Mouse (Mus musculus) CD4-positive, CD25-positive, alpha-beta regulatory T cell, adult 2 months (primary cell): Measurements from ENCODE around the gene Tob1.

ENCODE experiments used
- DNase-seq: peaks from one replicate; pipeline ENCODE4 v3.0.0-alpha.2; 2012; ENCODE audit warnings: low read depth, low spot score

Tob1 gene

DNA sequence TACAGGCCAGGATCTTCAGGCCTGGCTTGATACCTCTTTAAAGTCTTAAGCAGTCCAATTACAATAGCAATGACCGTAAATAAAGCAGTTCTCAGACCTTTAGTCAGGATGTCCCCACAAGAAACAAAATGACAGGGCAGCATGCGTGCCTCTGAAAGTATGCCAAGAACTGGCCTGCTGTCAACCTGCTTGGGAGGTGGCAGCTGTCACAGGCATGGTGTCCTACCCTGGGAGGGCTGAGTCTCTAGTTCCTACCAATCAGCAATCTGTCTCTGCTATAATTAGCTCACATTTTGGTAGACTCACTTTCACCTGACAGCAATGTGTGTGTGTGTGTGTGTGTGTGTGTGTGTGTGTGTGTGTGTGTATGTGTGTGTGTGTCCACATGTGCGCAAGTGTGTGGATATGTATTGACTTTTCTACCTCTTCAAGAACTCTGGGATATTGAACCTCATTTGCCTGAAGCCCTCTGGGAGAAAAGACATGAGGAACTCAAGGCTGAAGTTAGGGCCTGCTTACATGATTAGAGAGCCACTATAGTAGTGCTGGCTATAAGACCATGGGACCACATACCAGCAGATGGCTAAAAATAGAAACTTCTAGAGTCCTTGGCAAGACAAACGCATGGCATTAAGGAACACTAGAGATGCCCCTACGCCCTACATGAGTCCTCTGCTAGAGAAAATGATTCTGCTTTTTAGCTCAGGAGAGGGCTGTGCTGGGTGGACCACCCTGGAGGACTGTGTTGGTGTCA is 18.1 kb downstream of the Tob1 start:
- DNase-seq, result no peak

DNA sequence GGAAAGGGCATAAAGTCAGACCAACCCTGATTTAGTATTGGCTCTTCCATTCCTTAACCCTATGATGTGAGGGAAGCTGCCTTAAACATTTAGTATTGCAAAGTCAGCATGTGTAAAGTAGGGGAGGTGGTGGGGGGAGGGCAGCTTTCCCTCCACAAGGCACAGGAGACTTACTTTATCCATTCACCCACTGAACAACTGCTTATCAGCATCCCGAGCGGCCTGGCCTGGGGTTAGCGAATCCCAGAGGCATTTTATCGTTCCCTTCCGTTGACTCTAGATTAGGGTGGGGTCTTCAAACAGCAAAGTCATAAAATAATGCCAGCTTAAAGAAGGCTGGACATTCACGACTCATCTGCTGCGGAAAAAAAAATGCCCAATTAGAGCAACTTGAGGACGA is 19.0 kb downstream of the Tob1 start:
- no peak for DNase-seq

DNA sequence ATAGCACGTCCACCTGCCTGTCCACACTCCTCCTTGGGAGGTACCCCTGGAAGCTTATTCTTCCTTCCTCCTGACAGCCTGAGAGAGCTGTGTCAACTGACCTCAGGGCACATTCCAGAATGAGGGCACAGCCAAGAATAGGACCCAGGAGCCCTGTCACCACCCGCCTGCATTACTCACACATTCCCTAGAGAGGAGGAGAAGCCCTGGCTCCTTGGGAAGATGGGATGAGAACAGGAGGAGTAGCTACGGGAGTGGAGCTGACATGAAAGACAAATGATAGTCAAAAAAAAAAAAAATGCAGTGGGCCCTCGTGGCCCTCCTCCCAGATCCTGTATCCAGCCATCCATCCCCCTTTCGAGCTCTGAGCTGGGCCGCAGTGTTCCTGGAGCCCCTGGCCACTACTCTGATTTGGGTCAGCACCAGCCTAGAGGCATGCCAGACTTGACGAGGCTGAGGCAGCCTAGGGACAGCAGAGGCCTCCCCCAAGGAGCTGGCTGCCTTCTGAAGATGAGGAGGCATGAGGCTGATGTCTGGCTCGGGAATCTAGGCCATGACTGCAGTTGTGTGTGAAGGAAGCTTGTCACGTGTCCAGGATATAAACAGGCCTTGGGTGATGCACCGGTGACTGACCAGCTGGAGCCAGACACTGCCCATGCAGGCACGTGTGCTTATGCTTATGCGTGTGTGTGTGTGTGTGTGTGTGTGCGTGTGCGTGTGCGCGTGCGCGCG is 20.7 kb downstream of the Tob1 start:
- no peak for DNase-seq

DNA sequence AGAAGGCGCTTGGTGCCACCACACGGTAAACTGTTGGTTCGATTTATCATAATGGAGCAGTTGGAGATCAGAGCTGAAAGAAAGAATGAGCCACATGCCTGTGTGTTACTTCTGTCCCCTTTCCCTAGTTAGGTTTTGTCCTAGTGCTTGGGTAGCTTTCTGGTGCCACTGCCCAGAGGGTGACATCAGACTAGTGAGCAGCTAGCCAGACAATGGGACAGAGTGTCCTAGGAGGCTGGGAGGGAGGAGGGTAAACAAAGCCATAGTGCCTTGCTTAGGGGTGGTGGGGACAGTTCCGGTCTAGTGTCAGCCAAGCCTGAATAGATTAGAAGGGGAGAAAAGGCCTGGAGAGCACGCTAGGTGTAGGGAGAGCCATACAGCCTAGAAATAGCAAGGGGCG is 22.2 kb downstream of the Tob1 start:
- DNase-seq, result no peak

DNA sequence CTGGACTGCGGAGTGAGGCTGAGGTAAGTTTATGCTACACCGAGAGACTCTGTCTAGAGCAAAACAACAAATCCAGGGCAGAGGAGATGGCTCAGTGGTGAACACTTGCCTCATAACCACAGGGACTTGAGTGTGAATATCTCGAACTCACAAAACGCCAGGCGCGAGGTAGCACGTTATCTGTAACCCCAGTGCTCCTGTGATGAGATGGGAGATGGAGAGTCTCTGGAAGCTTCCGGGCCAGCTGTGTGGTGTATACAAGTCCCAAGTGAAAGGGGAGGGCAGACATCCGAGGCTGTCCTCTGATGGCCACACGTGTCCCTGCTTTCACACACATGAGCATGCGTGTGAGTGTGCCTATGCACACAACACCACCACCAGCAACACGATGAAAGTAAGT is 23.1 kb downstream of the Tob1 start:
- DNase-seq, result no peak

DNA sequence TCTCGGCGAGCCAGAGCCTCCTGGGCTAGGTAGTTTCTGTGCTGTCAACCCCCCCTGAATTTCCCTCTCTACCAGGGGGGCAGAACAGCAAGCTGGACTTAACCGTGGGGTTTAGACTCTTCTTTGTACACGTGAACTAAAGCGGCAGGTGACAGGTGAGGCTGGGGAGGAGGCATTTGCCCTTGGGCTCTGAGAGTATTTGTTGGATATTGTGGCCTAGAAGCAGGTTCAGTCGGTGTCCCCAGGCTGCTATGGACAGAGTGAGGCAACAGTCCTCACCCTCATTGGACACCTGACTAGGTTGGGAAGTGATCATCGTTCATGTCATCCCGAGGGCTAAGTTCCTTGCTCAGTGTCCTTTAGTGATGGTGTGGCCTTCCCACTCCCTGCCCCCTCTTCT is 23.6 kb downstream of the Tob1 start:
- DNase-seq, result no peak

DNA sequence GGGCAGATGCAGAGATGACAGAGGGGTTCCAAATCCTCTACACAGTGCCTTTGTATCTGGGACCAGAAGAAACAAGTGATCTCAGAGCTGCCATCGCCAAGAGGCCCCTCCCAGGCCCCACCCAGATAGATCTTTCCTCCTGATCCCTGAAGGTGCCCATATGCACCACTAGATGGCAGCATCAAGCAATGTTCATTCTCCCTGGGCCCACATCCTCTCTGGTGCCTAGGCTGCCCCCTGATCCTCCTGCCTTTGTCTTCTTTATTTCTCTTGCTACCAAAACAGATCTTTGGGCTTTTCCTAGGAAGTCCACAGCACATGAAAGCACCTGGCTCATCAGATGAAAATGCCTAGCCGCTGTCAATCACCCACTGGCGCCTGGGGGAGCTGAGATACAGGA is 24.8 kb downstream of the Tob1 start:
- DNase-seq, result peak; percentile 89

DNA sequence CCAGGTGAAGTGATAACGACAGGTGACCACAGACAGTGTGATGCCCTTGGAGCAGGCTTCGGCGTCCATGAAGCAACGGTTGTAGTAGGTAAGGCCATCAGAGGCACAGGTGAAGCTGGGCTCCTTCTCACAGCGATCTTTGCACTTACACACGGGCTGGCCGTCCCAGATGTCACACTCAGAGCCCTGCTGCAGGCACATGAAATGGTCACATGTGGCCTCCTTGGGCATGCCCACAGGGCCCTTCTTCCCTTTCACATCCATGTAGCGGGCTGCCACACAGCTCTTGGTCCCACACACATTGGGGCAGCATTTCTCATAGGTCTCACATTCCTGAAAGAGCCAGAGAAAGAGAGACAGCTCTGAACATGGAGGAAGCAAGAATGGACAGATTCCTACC is 27.5 kb downstream of the Tob1 start:
- DNase-seq, result no peak

DNA sequence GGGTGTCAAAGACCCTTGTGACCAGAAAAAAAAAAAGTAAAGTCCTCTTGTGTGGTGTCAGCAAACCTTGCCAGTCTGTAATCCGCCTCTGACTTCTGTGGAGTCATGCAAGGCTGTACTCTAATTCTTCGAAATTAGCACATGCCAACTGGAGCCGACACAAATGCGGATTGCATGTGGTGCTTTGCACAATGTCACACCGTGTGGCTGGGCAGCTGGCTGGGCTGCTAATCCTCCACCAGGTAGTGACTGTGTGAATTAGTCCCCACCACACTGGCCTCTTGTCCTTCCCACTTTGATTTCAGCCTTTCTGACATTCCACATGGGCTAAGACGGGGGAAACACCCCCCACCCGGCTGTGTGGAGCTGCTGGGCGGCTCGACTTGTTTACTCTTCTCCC is 28.5 kb downstream of the Tob1 start:
- no peak for DNase-seq

DNA sequence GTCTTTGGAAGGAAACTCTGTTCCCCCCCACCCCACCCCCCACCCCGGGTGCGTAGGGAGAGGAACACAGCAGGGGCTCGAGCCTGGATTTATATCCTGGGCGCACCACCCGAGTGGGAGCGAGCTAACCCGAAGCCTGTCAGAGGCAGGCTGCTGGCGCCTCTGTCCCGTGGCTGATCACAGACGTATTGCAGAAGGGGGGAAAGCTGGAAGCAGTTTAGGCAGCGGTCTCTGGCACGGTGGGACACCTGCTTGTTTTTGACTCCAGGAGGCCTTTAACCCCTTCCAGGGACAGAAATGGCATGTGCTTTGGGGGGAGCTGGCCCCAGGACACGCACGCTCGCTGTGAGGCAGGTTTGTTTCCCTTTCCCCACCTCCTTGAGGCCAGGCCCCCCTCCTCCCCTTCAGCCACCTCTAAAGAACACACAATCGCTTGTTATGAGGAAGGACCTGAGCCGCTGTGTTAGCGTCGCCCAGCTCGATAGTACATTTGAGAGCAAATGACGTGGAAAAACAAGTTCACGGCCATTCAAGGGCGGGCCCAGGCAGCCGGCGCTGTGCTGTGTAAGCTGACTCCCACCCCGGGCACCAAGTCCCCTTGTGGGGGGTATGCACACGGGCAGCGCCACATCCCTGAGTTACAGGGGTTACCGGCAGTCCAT is 31.6 kb downstream of the Tob1 start:
- peak; percentile 35 for DNase-seq

DNA sequence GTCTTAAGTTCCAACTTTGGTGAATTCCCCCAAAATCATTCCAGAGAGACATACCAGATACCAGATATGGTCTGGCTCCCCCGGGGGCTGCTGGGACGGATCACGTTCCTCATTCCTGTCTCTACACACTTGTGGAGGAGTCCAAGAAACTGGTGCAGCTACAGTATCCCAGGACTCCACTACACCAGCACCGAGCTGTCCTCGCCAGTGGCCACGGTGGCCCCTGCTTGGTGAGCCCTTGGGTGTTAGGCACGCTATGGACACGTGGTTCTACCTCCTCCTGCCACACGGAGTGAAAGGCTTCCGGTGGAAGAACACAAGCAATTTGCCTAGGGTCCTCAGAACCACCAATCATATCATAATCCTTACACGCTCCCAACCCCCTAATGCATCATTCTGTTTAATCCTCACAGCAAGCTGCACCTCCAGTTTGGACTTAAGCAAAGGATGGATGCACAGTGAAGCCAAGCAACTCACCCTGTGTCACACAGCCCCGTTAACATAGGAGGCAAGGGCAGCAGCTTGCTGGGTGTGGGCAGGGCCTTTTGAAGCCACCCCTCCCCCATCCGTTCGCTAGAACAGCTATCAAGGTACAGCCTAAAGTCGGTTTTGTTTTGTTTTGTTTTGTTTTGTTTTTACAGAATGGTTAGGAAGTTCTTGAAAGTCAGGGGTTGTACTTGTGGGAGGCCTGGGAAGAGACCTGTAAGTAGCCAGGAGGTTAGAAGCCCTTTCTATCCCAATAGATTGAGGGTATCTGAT is 32.3 kb downstream of the Tob1 start:
- peak; percentile 58 for DNase-seq

DNA sequence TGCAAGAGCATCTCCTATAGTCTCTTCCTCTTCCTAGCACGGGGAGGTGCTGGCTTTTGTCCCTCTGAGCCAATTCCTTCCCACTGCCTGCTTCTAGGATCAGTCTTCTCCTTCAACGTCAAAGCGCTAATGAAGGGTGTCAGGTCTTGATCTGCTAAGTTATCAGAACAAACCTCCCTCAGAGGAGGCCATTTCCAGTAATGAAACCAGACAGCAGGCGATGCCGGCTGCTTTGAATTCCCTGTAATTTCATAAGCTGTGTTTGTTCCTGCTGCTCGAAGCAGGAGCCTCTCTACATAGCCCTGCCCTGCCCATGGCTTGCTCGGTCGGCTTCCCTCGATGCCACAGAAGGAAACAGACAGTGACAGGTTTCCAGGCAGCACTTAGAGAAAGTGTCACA is 33.1 kb downstream of the Tob1 start:
- no peak for DNase-seq

DNA sequence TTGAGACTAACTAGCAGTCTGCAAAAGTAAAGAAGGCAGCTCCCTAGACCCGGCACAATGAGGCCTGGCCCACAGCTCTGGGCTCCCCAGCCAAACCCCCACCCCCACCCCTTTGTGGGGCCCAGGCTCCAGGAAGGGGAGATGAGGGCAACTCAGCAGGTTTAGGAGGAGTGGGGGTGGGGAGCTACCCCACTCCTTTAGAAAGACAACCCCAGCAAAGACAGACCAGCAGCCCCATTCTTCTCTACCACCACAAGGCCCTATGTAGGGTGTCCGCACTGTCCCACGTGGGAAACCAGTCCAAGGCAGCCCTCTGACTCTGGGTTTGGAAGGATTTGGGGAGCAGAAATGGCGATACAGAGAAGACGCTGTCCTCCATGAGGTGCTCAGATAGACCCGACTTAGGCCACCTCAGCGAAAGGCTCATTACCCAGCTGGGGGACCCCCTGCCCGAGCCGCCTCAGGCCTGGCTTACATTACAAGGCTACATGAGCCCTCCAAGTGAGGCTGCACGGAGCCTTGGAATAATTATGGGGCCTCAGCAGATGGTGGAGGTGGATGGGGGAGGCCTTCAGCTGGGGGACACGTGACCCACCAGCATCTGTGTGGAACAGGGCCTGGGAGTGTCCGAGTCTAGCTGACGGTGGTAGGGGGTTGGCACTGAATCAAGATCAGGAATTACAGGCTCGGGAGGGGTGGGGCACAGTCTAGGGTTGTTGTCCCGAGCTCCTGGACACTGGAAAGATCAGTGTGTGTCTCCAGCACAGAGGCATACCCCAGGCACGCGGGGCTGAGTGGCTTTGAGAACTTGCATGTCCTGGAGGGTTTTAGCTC is 34.9 kb downstream of the Tob1 start, which contains the start of gene Wfikkn2:
Wfikkn2 (minus strand) TSS at position 51 of the 834 bp plus-strand sequence.
- no peak for DNase-seq

DNA sequence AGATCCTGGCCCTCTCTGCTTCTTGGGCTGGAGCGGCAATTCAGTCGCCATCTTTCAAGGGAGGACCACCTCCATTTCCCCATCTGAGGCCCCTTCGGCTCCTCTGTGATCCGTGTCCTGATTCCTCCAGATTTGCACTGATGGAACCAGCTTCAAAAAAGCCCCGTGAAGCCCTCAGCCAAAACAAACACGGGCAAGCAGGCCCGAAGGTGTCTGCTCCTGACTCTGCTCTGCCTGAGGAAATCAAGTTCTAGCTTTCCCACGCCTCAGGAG is 35.5 kb downstream of the Tob1 start:
- no peak for DNase-seq

DNA sequence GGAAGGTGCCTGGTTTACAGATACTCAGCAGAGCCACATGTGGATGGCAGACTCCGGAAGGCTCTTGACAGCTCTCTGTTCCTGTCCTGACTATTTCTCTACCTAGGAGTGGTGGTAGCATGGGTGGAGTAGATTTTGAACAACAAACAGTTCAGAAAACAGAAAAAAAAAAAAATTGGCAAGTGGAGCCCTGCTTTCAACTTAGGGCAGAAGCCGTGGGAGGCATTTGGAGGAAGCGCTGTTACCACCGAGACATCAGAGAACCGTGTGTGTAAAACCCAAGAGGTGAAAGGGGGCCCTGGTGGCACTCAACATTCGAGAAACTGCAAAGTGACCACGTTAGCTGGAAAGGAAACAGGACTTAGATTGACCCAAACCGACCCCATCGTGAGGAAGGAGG is 41.9 kb downstream of the Tob1 start:
- peak; percentile 21 for DNase-seq

DNA sequence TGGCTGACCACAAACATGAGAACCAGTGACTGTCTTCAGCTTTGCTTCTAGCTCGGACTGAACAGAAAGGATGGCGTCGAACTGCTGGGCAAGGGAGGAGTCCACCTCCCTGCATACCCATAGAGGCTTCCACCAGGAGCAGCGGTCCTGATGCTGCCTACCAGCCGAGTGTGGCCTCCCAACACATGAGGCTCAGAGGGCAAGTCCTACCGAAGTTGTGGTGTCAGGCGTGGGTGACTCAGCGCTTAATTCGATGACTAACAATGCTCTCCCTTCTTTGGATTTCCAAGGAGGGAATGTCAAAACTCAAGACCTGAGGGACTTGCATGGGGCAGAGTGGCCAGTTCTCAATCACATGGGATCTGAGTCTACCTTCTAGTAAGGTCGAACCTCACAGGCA is 42.4 kb downstream of the Tob1 start:
- DNase-seq, result no peak

DNA sequence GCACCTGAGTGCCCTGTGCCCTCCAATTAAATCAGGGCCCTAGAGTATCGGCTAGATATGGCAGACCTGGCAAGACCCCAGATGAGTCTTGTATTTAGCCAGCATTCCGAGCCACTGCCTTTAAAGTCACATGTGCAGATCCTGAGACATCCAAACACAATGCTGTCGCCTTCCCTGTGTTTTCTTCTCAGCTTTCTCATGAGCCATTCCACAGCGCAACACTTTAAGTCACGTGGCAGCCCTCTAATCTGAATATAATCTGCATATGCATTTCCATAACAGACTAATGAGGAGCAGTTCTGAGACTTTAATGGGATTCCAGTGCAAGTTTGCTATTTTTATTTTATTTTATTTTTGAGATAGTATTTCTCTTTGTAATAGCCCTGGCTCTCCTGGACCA is 44.5 kb downstream of the Tob1 start:
- DNase-seq, result no peak

DNA sequence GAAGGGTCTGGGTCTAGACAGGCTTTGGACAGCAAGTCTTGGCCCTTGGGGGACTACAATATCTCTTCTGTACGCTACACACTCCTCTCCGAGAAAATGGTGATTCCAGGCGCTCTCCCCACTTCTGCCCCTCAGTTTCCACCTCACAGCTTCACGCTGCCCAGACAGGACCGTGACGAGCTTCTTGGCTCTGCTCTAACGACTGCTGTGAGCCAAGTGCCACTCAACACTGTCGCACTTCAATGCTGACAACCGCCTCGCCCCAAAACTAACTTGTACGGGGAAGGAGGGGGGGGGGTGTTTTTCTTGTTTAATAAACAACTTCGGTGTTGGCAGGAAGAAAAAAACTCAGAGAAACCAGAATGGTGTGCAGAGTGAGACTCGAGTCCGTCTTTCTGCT is 46.7 kb downstream of the Tob1 start:
- no peak for DNase-seq

DNA sequence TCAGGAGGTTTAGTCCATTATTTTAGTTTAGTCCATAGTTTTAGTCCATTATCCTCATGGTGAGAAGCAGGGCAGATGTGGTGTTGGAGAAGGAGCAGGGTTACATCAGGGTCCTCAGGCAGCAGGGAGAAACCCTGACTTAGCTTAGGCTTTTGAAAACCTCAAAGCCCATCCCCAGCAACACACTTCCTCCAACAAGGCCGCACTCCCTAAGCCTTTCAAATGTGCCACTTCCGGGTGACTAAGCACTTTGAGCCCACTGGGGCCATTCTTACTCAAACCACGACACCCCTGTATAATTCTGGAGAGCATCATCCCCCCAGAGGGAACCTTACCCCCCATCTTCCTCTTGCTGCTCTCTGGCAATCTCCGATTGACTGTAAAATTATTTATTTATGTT is 48.6 kb downstream of the Tob1 start:
- peak; percentile 22 for DNase-seq

DNA sequence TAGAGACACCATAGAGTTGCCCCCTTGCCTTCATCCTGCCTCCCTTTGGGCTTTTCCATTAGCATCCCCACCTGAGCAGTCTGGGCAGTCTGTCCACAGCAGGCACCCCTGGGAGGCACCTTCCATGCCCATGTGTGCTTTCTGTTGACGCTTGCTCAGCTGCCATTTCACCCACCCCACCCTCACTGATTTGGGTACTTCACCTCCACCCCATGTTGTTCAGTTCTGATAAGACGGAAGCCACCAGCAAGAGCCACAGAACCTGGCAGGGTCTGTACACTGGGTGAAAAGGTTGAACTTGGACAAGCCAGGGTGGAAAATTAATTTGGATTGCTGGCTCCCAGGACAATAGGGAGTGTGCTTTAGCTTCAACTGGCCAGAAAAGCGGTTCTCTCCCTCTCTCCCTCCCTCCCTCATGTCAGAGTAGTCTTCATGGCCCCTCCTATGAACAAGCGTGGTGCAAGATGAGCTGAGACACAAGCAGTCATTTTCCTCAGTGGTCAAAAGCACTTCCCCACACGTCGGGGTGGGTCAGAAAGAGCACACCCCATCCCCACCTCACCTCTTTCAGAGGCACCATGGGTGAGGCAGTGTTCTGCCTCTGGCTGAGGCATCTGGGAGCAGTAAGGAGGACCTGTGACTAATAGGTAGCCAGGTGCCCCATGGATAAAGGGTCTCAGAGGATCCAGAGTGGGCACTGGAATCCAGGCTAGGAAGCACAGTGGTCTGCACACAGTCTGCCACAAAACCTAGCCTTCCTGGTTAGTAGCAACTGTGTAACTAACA is 50.5 kb downstream of the Tob1 start:
- DNase-seq, result no peak
